Mouse (Mus musculus) heart, embryonic 11.5 days (tissue): ENCODE measurements at regions not wholly inside any gene's neighbourhood (a gene's known extent, or its start where the extent isn't known, plus 50 kb on each side); places are given as distances from the start of the nearest gene placed in this dataset.

Experiments
- ATAC-seq: fragments of 200-750 bp; cut with Nextera tagmentation; replicated peaks from 2 replicates; pipeline ENCODE4 v1.8.0; 2017; ENCODE audit warnings: moderate library complexity; ENCODE audit not compliant: insufficient number of reproducible peaks, low FRiP score, low TSS enrichment
- H3K27ac ChIP-seq: fragments of 300-500 bp; sonication (generic); 2 replicates; pipeline ENCODE4 v1.5.1; 2014; ENCODE audit warnings: mild to moderate bottlenecking, low read depth, low read length
- H3K27me3 ChIP-seq: fragments of 300-500 bp; sonication (generic); 2 replicates; pipeline ENCODE4 v1.6.1; 2014; ENCODE audit warnings: mild to moderate bottlenecking, low read length, mixed read lengths; ENCODE audit not compliant: control insufficient read depth, insufficient read depth
- H3K36me3 ChIP-seq: fragments of 300-500 bp; sonication (generic); 2 replicates; pipeline ENCODE4 v1.6.1; 2014; ENCODE audit warnings: mild to moderate bottlenecking, low read length, moderate library complexity, mixed read lengths; ENCODE audit not compliant: control insufficient read depth, insufficient read depth
- H3K4me1 ChIP-seq: fragments of 300-500 bp; sonication (generic); 2 replicates; pipeline ENCODE4 v1.6.1; 2014; ENCODE audit warnings: low read length; ENCODE audit not compliant: control insufficient read depth, insufficient read depth
- H3K4me2 ChIP-seq: fragments of 300-500 bp; sonication (generic); 2 replicates; pipeline ENCODE4 v1.6.1; 2014; ENCODE audit warnings: mild to moderate bottlenecking, moderate library complexity
- H3K4me3 ChIP-seq: fragments of 300-500 bp; sonication (generic); 2 replicates; pipeline ENCODE4 v1.5.1; 2014; ENCODE audit warnings: low read depth, low read length
- H3K9ac ChIP-seq: fragments of 300-500 bp; sonication (generic); 2 replicates; pipeline ENCODE4 v1.6.1; 2014; ENCODE audit warnings: mild to moderate bottlenecking, low read depth, low read length, moderate library complexity
- H3K9me3 ChIP-seq: fragments of 300-500 bp; sonication (generic); replicated peaks from 2 replicates; pipeline ENCODE4 v1.6.1; 2016; ENCODE audit warnings: low read length; ENCODE audit not compliant: control insufficient read depth
- WGBS: fragments of 180-500 bp; shearing (Covaris S2); extraction: QIAGEN DNeasy Blood & Tissue Kit; methylation state at CpG from one replicate; pipeline ENCODE4 v1.1.7; 2014; ENCODE audit not compliant: insufficient replicate concordance; 5-methylcytosine and 5-hydroxymethylcytosine counted together

DNA sequence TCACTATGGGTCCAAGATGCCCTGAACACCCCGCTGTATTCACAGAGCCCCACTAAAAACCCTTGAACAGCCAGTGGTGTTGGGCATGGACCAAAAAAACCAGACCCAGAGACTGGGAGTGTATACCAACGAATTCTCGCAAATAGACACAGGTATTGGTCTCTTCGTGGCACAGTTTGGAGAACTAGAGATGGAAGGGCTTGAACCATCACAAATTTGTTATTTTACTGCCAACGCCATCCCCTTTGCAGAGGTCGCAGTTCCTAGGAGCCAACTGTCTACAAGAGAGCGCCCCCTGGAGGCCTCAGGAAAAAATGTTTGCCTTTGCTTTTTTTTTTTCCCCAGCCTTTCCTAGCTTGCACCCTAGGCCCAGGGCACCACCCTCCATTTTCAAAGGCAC, 99.1 kb downstream of the Edn3 start:
- Histone ChIP-seq H3K9ac (no peak overlapping the region), H3K4me2 (no peak overlapping the region), H3K9me3 (no peaks in the 10 kb centered on the region), H3K4me1 (peaks cover 7% of the 10 kb centered on the region), H3K4me3 (no peak overlapping the region), H3K27ac (peak overlapping the region; percentile 70), H3K27me3 (no peaks in the 10 kb centered on the region), H3K36me3 (no peaks in the 10 kb centered on the region)
- 35% methylated on average over 7 of the region's 7 CpGs for WGBS
- ATAC-seq, result no peak

DNA sequence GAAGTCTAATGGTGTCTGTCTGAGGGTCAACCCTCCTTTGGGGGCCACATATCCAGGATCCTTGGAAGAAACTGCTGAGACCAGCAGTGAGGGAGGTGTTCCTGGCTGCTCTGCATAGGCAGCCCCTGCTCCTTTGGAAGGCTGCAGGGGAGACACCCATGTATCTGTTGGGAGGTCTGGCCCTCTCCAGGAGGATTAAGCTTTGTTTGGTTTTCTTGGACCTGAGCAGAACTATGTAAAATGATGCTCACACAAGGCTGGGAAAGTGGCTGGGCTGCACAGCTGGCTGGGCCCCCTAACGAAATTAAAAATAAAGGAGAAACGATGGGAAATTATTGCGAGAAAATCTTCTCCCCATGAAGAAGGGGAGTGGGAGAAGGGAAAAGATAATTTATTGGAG, 104.2 kb downstream of the Edn3 start:
- ATAC-seq, result no peak

DNA sequence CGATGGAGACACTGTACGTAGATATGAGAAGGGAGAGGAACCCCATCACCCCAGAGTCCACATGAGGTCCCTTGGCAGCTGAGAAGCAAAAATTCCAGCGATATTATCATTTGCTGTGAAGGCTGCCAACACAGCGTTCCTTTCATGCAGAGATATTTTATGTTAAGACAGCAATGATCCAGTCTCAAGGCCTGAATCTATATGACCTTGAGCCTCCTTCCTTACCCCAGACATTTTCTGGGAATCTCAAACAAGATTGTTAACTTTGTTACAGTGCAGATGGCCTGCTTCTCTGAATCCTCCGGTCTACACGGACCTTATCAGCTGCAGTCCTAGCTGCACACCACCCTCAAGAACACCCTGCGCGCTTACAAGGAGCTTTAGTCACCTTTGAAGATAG, 106.1 kb downstream of the Edn3 start:
- H3K4me2 ChIP-seq, result no peak overlapping the region; the same call in 1 of the 2 replicates
- H3K27ac ChIP-seq, result no peak overlapping the region
- H3K9me3 ChIP-seq, result no peaks in the 10 kb centered on the region
- no peak for ATAC-seq
- no peak overlapping the region for H3K9ac ChIP-seq
- peaks cover 11% of the 10 kb centered on the region for H3K4me1 ChIP-seq
- H3K27me3 ChIP-seq, result no peaks in the 10 kb centered on the region
- H3K4me3 ChIP-seq, result no peak overlapping the region
- 43% methylated on average over 8 of the region's 8 CpGs for WGBS
- H3K36me3 ChIP-seq, result no peaks in the 10 kb centered on the region

More for the DNA sequence above, 104.2 kb downstream of the Edn3 start:
- 84% methylated on average over 3 of the region's 3 CpGs for WGBS
- H3K36me3 ChIP-seq, result no peaks in the 10 kb centered on the region
- no peak overlapping the region for H3K4me3 ChIP-seq
- peaks cover 11% of the 10 kb centered on the region for H3K4me1 ChIP-seq
- no peak overlapping the region for H3K9ac ChIP-seq
- no peaks in the 10 kb centered on the region for H3K27me3 ChIP-seq
- no peak overlapping the region for H3K4me2 ChIP-seq
- H3K27ac ChIP-seq, result no peak overlapping the region
- no peaks in the 10 kb centered on the region for H3K9me3 ChIP-seq

DNA sequence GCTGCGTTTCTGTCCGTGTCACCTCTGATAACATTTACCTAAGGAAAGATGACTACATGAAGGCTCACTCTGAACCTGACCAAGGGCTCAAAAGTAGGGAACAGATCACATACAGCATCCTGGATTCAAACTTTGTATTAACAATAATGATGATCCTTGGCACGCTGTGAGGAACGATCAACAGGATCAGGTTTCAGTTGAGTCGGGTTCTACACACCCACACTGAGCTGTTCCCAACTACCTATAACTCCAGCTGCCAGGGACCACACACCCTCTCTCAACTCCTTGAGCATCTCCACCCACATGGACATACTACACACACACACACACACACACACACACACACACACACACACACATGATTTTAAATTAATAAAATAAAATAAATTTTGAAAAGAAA, 107.0 kb downstream of the Edn3 start:
- H3K9me3 ChIP-seq, result no peaks in the 10 kb centered on the region
- H3K27me3 ChIP-seq, result no peaks in the 10 kb centered on the region
- no peak overlapping the region for H3K4me3 ChIP-seq
- WGBS, result 57% methylated on average over 5 of the region's 5 CpGs
- no peak overlapping the region for H3K27ac ChIP-seq
- peaks cover 15% of the 10 kb centered on the region for H3K4me1 ChIP-seq
- no peak overlapping the region for H3K9ac ChIP-seq
- no peak for ATAC-seq
- no peaks in the 10 kb centered on the region for H3K36me3 ChIP-seq
- no peak overlapping the region for H3K4me2 ChIP-seq

DNA sequence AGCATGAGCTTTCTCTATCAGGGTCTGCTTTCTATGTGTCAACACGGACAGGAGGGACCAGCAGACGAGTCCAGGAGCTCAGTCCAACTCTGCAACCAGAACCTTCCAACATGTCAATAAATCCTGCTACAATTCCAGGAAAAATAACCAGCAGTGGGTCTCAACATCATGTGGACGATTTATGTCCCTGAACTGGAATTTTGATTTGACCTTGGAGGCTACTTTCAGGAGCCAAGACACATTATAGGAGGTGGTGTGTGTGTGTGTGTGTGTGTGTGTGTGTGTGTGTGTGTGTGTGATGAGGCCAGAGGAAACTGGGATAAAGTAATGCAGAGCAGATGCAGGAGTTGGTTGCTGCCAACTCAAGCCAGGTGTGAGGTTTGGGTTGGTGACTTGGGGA, 107.8 kb downstream of the Edn3 start:
- Histone ChIP-seq H3K4me1 (peaks cover 15% of the 10 kb centered on the region), H3K9me3 (no peaks in the 10 kb centered on the region), H3K27ac (no peak overlapping the region), H3K36me3 (no peaks in the 10 kb centered on the region), H3K9ac (no peak overlapping the region), H3K27me3 (no peaks in the 10 kb centered on the region), H3K4me2 (no peak overlapping the region), H3K4me3 (no peak overlapping the region)
- ATAC-seq, result no peak
- 45% methylated on average over 3 of the region's 3 CpGs for WGBS

DNA sequence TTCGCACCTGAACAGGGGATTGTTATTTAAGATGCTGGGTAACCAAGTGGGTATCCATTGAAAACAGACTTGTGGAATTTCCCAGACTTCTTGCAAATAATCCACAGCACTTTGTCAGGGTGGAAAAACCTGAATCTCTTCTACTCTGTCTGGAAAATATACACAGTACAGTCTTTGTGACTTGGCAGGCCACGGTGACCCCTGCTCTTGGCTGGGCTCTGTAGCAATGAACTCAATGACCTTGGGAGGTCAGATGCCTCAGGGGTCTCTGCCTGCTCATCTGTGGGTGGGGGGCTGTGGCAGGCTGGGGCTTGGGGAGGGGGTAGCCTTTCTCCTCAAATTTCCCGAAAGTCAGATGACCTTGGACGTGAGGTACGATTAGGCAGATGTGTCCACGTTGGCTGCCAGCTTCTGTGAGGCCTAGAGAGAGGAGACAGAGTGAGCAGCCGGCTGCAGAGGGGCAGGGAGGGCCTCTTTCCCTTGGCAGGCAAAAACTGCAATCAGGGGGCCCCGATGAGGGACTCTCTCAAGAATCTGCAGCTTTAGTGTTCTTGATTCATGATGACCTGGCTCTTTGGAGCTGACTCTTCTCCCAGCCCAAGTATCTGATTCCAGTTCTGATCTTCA, 108.4 kb downstream of the Edn3 start:
- Histone ChIP-seq H3K27ac (no peak overlapping the region), H3K4me2 (no peak overlapping the region), H3K36me3 (no peaks in the 10 kb centered on the region), H3K27me3 (no peaks in the 10 kb centered on the region), H3K9me3 (no peaks in the 10 kb centered on the region), H3K9ac (no peak overlapping the region), H3K4me1 (peaks cover 15% of the 10 kb centered on the region), H3K4me3 (no peak overlapping the region)
- WGBS, result 45% methylated on average over 8 of the region's 8 CpGs
- ATAC-seq, result no peak

DNA sequence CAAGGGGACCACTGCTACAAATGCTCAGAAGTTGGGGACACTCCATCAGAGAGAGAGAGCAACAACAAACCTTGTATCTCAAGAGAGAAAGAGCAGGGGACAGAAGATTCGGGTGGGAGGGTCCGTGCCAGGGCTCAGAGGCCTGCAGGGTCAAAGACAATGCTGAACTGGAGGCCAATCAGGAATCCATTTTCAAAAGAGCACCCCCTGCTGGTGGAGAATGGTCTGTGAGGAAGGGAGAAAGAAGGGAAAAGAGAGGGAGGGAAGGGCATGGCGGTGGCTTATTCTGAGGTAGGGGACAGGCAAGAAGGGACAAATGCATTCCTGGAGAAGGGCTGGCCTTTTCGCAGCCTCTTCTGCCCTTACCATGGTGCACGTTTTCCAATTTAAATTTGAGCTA, 109.9 kb downstream of the Edn3 start:
- no peak for ATAC-seq
- Histone ChIP-seq H3K27ac (no peak overlapping the region), H3K4me2 (no peak overlapping the region), H3K4me3 (no peak overlapping the region), H3K4me1 (peaks cover 15% of the 10 kb centered on the region), H3K36me3 (no peaks in the 10 kb centered on the region), H3K9me3 (no peaks in the 10 kb centered on the region), H3K9ac (no peak overlapping the region), H3K27me3 (no peaks in the 10 kb centered on the region)
- WGBS, result 72% methylated on average over 5 of the region's 5 CpGs

DNA sequence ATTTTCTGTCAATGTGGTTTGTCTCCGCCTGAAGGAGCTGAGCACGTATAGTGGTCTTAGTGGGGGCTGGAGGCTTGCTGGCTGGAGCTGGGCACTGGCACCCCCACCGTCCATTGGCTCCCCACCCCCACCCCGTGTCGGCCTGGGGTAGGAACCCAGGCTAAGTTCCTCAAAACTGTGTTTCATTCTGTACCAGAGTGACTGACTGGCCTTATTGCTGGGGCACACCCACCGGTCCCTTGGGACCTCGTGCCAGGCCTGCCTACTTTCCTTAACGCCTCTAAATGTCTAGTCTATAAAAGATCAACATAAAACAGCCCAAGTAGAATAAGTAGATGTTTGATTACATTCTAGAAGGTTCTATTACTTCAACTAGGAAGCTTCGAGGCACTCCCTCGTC, 110.8 kb downstream of the Edn3 start:
- H3K27me3 ChIP-seq, result no peaks in the 10 kb centered on the region
- WGBS, result 71% methylated on average over 10 of the region's 10 CpGs
- H3K4me2 ChIP-seq, result no peak overlapping the region
- no peak overlapping the region for H3K27ac ChIP-seq
- H3K36me3 ChIP-seq, result no peaks in the 10 kb centered on the region
- H3K9ac ChIP-seq, result no peak overlapping the region
- H3K4me3 ChIP-seq, result no peak overlapping the region
- peaks cover 15% of the 10 kb centered on the region for H3K4me1 ChIP-seq
- H3K9me3 ChIP-seq, result no peaks in the 10 kb centered on the region
- no peak for ATAC-seq

DNA sequence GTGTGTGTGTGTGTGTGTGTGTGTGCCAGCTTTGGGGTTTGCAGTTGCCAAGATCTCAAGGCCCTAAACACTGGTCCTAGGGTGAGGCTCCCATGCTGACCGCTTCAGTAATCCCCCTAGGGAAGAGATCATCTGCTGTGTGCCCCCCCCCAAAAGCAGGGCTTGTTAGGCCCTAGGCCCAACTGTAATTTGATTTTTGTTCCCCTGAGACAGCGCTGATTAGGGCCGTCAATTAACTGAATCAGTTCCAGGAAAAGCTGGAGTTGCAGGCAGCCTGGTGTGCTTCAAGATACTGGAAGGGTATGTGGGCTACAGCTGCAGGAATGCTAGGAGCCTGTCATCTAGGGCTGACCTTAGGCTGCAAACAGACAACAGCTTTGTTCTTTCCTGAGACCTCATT, 111.4 kb downstream of the Edn3 start:
- Histone ChIP-seq H3K9ac (no peak overlapping the region), H3K36me3 (no peaks in the 10 kb centered on the region), H3K4me3 (no peak overlapping the region), H3K27me3 (no peaks in the 10 kb centered on the region), H3K4me2 (no peak overlapping the region), H3K9me3 (no peaks in the 10 kb centered on the region), H3K4me1 (peaks cover 11% of the 10 kb centered on the region), H3K27ac (no peak overlapping the region)
- no peak for ATAC-seq
- 47% methylated on average over 3 of the region's 3 CpGs for WGBS
